Mouse (Mus musculus): ENCODE measurements around the gene Slco1a5. TPM values are rescaled to one million over a fixed set of nuclear protein-coding genes. Genes with fewer than 3 reads are reported as not detected.
"Not testable (repeated sequence)": the region's sequence is repeated elsewhere in the genome, so short reads cannot be mapped to it uniquely, and the experiment has no call there.

Gene Slco1a5
- polyA plus RNA-seq, 1 experiment from 2014 or later, result 0.12 TPM

- WGBS, result 71% methylated on average over 12 of the region's 12 CpGs
- no peak overlapping the region for H3K9ac ChIP-seq
- ATAC-seq (ENCODE audit: insufficient read depth), result no peak
Measured at GRCm38 (mm10) chr6:142289413-142290118, 33.2 kb downstream of the Slco1a5 start.

GRCm38 (mm10) chr6:142275721-142276442, 46.9 kb downstream of the Slco1a5 start:
- ATAC-seq (ENCODE audit: insufficient read depth), result peak; percentile 58; the same call in 1 of the 2 replicates

More at GRCm38 (mm10) chr6:142289413-142290118, 33.2 kb downstream of the Slco1a5 start:
- H3K4me1 ChIP-seq (ENCODE audit: insufficient read depth), result no peaks in the 10 kb centered on the region
- TF ChIP-seq CTCF (IDR thresholded peaks at IDR 0.05; ENCODE audit: low read depth), result no peak
- H3K9me3 ChIP-seq (ENCODE audit: low read depth, low read length), result no peaks in the 10 kb centered on the region
- DNase-seq, result no peak
- H3K27me3 ChIP-seq (ENCODE audit: insufficient read depth, low read length), result no peaks in the 10 kb centered on the region
- no peak overlapping the region for H3K4me2 ChIP-seq
- H3K36me3 ChIP-seq (ENCODE audit: insufficient read depth), result no peaks in the 10 kb centered on the region
- H3K27ac ChIP-seq (ENCODE audit: low read depth), result no peak overlapping the region
- no peak overlapping the region for H3K4me3 ChIP-seq (ENCODE audit: low read depth, low read length)

GRCm38 (mm10) chr6:142250738-142251307, 72.0 kb downstream of the Slco1a5 start:
- ATAC-seq (ENCODE audit: insufficient read depth); DNase-seq: not testable (repeated sequence)
- WGBS, result 90% methylated on average over 1 of the region's 1 CpGs

More at GRCm38 (mm10) chr6:142275721-142276442, 46.9 kb downstream of the Slco1a5 start:
- Histone ChIP-seq H3K9me3 (ENCODE audit: low read depth, low read length) (no peaks in the 10 kb centered on the region), H3K4me3 (ENCODE audit: low read depth, low read length) (no peak overlapping the region), H3K27me3 (ENCODE audit: insufficient read depth, low read length) (no peaks in the 10 kb centered on the region), H3K9ac (no peak overlapping the region), H3K4me2 (no peak overlapping the region), H3K27ac (ENCODE audit: low read depth) (no peak overlapping the region), H3K4me1 (ENCODE audit: insufficient read depth) (no peaks in the 10 kb centered on the region), H3K36me3 (ENCODE audit: insufficient read depth) (no peaks in the 10 kb centered on the region)
- no peak for TF ChIP-seq CTCF (IDR thresholded peaks at IDR 0.05; ENCODE audit: low read depth)
- 3% methylated on average over 4 of the region's 4 CpGs for WGBS
- DNase-seq, result peak; percentile 31

GRCm38 (mm10) chr6:142245065-142245464, 77.7 kb downstream of the Slco1a5 start:
- Histone ChIP-seq H3K4me2 (no peak overlapping the region), H3K27ac (ENCODE audit: low read depth) (no peak overlapping the region), H3K4me3 (ENCODE audit: low read depth, low read length) (no peak overlapping the region), H3K36me3 (ENCODE audit: insufficient read depth) (no peaks in the 10 kb centered on the region), H3K27me3 (ENCODE audit: insufficient read depth, low read length) (no peaks in the 10 kb centered on the region), H3K9ac (no peak overlapping the region), H3K4me1 (ENCODE audit: insufficient read depth) (no peaks in the 10 kb centered on the region), H3K9me3 (ENCODE audit: low read depth, low read length) (no peaks in the 10 kb centered on the region)
- 74% methylated on average over 5 of the region's 5 CpGs for WGBS
- no peak for DNase-seq
- TF ChIP-seq CTCF (IDR thresholded peaks at IDR 0.05; ENCODE audit: low read depth), result no peak
- ATAC-seq (ENCODE audit: insufficient read depth), result no peak

More at GRCm38 (mm10) chr6:142250738-142251307, 72.0 kb downstream of the Slco1a5 start:
- not testable (repeated sequence) for H3K4me2 ChIP-seq; H3K9ac ChIP-seq; H3K4me3 ChIP-seq (ENCODE audit: low read depth, low read length); H3K9me3 ChIP-seq (ENCODE audit: low read depth, low read length); H3K27me3 ChIP-seq (ENCODE audit: insufficient read depth, low read length); H3K4me1 ChIP-seq (ENCODE audit: insufficient read depth); H3K36me3 ChIP-seq (ENCODE audit: insufficient read depth); H3K27ac ChIP-seq (ENCODE audit: low read depth)

- ATAC-seq (ENCODE audit: insufficient read depth), result no peak
- H3K27me3 ChIP-seq (ENCODE audit: insufficient read depth, low read length), result no peaks in the 10 kb centered on the region
- WGBS, result 76% methylated on average over 1 of the region's 1 CpGs
Measured at GRCm38 (mm10) chr6:142239468-142239867, 83.3 kb downstream of the Slco1a5 start.

GRCm38 (mm10) chr6:142220138-142220537, 102.6 kb downstream of the Slco1a5 start:
- no peak overlapping the region for H3K9ac ChIP-seq
- H3K4me2 ChIP-seq, result no peak overlapping the region
- no peaks in the 10 kb centered on the region for H3K4me1 ChIP-seq (ENCODE audit: insufficient read depth)
- no peak overlapping the region for H3K4me3 ChIP-seq (ENCODE audit: low read depth, low read length)
- no peaks in the 10 kb centered on the region for H3K36me3 ChIP-seq (ENCODE audit: insufficient read depth)
- DNase-seq, result no peak
- H3K27ac ChIP-seq (ENCODE audit: low read depth), result no peak overlapping the region
- no peak for TF ChIP-seq CTCF (IDR thresholded peaks at IDR 0.05; ENCODE audit: low read depth)
- H3K27me3 ChIP-seq (ENCODE audit: insufficient read depth, low read length), result no peaks in the 10 kb centered on the region
- H3K9me3 ChIP-seq (ENCODE audit: low read depth, low read length), result no peaks in the 10 kb centered on the region
- 0 out of 2 replicates have a peak, but pooled peaks have one; percentile 11 for ATAC-seq (ENCODE audit: insufficient read depth)

More at GRCm38 (mm10) chr6:142239468-142239867, 83.3 kb downstream of the Slco1a5 start:
- no peaks in the 10 kb centered on the region for H3K9me3 ChIP-seq (ENCODE audit: low read depth, low read length)
- H3K27ac ChIP-seq (ENCODE audit: low read depth), result no peak overlapping the region
- H3K36me3 ChIP-seq (ENCODE audit: insufficient read depth), result no peaks in the 10 kb centered on the region
- DNase-seq, result no peak
- no peak overlapping the region for H3K4me2 ChIP-seq
- no peak for TF ChIP-seq CTCF (IDR thresholded peaks at IDR 0.05; ENCODE audit: low read depth)
- H3K4me3 ChIP-seq (ENCODE audit: low read depth, low read length), result no peak overlapping the region
- no peaks in the 10 kb centered on the region for H3K4me1 ChIP-seq (ENCODE audit: insufficient read depth)
- no peak overlapping the region for H3K9ac ChIP-seq

GRCm38 (mm10) chr6:142211821-142212220, 111.0 kb downstream of the Slco1a5 start:
- Histone ChIP-seq H3K9me3 (ENCODE audit: low read depth, low read length) (no peaks in the 10 kb centered on the region), H3K36me3 (ENCODE audit: insufficient read depth) (no peaks in the 10 kb centered on the region), H3K4me1 (ENCODE audit: insufficient read depth) (no peaks in the 10 kb centered on the region), H3K27me3 (ENCODE audit: insufficient read depth, low read length) (no peaks in the 10 kb centered on the region), H3K27ac (ENCODE audit: low read depth) (no peak overlapping the region), H3K4me2 (no peak overlapping the region), H3K9ac (no peak overlapping the region), H3K4me3 (ENCODE audit: low read depth, low read length) (no peak overlapping the region)
- DNase-seq (peak; percentile 25), ATAC-seq (ENCODE audit: insufficient read depth) (0 out of 2 replicates have a peak, but pooled peaks have one; percentile 47)
- no peak for TF ChIP-seq CTCF (IDR thresholded peaks at IDR 0.05; ENCODE audit: low read depth)
